Mouse (Mus musculus) brain, embryonic 14.5 days (tissue): ENCODE measurements around the gene Nr6a1. TPM values are rescaled to one million over a fixed set of nuclear protein-coding genes. Genes with fewer than 3 reads are reported as not detected.

Source experiments
- DNase-seq: peaks from one replicate; pipeline ENCODE4 v3.0.0-alpha.2; 2011; ENCODE audit warnings: low read depth
- CTCF ChIP-seq: fragments of 200-500 bp; IDR thresholded peaks from 2 replicates; pipeline ENCODE4 v1.5.1; 2012; ENCODE audit warnings: inconsistent platforms, mild to moderate bottlenecking, moderate library complexity, borderline replicate concordance; ENCODE audit not compliant: insufficient read depth, insufficient read length; ENCODE audit errors: extremely low read depth
- POLR2A ChIP-seq: fragments of 200-500 bp; IDR thresholded peaks from 2 replicates; pipeline ENCODE4 v1.6.1; 2012; ENCODE audit warnings: mild to moderate bottlenecking, inconsistent platforms, borderline replicate concordance; ENCODE audit not compliant: poor library complexity, insufficient read depth, insufficient read length, severe bottlenecking; ENCODE audit errors: extremely low read depth
- polyA plus RNA-seq: library from polyadenylated mRNA; depleted of rRNA; stranded (reverse); fragments of >200 nt; gene quantifications from 2 replicates; pipeline ENCODE4 v1.2.3, GENCODE M21; 2012

Gene Nr6a1
- polyA plus RNA-seq, 1 experiment, result 5.6 TPM

DNA sequence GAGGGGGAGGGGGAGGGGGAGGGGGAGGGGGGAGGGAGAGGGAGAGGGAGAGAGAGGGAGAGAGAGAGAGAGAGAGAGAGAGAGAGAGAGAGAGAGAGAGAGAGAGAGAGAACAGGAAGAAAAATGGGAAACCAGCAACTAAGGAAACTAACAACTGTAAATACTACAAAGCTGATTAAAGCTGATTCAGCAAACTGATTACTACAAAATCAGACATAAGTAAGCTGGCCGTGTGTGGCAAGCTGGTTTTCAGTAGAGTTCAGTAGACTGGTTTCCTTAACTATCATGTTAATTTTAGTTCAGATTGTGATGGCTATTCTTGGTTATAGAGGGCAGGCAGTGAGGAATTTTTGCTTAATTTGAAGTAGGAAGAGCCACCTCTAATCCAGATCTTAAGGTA is 18.9 kb downstream of the Nr6a1 start:
- no peak for TF ChIP-seq POLR2A
- no peak for TF ChIP-seq CTCF
- no peak for DNase-seq

DNA sequence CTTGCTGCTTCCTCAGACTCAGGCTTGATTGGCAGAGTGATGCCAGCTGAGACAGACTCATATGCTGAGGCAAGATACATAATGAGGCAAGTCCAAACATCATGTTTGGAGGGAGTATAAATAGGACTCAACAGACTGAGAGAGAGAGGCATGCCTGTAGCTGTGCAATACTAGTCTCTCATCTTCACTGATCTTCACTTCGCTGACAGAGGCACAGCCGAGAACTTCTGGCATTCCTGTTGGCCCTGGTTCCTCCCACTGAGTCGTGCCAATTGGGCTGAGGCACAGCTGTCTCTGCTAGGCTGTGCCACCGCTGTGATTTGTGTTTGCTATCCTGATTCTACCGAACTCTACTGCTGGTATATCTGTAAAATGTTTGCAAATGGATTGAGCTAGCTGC is 21.4 kb downstream of the Nr6a1 start:
- TF ChIP-seq POLR2A (no peak), CTCF (no peak)
- no peak for DNase-seq

DNA sequence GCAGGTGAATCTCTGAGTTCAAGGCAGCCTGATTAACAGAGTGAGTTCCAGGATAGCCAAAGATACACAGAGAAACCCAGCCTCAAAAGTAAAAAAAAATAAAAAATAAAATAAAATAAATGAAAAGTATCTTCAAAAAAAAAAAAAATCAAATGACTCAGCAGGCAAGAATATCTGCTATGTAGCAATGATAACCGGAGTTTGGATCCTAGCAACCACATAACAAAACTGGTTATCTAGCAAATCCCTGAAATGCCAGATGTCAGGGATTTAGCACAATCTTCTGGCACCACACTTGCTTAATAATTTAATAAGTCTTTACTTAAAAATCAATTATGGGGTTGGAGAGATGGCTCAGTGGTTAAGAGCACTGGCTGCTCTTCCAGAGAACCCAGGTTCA is 23.2 kb downstream of the Nr6a1 start:
- no peak for DNase-seq

DNA sequence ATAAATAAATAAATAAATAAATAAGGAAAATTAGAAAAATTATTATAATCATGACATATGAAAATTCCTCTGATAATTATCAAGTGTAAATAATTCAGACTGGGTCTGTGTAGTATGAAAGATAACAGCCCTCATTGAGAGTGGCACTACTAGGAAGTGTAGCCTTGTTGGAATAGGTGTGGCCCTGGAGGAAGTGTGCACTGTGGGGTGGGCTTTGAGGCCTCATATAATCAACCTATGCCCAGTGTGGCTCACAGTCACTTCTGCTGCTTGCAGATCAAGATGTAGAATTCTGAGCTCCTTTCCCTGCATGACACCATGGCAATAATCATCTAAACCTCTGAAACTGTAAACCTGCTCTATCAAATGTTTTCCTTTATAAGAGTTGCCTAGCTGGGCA is 24.6 kb downstream of the Nr6a1 start:
- no peak for DNase-seq
- TF ChIP-seq CTCF, result no peak
- no peak for TF ChIP-seq POLR2A

More for the DNA sequence above, 23.2 kb downstream of the Nr6a1 start:
- TF ChIP-seq POLR2A (no peak), CTCF (no peak)

DNA sequence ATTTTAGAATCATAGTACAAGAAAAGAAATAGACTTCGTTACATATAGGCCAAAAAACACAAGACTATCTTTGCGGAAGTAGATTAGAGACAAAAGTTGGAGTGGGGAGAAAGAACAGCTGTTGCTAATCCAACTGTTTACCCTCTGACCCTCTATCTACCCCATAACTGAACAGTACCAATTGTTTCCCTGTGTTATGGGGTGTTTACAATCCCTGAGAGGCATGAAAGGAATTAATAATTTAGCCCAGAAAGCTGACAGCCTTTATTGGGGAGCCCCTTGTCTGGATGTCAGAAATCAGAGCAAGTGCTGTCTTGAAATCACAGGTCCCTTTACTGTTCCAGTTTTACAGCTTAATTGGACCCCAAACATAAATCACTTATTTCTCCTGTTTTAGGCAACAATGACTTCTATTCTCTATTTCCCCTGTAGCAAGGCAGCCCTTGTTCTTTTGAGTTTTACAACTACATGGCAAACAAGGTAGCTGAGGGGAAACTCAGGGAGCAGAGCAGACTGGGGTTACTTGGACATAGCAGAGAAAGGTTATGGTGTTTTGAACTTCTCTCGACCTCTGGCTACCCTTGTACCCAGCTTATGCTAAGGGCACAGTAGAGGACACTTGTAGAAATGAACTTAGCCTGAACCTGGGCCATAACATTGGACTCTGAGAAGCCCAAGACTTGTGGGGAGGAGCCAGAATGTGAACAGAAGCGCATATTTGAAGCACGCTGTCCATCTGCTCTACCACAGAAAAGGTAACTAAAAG is 46.4 kb downstream of the Nr6a1 start:
- no peak for DNase-seq
- no peak for TF ChIP-seq POLR2A
- no peak for TF ChIP-seq CTCF

DNA sequence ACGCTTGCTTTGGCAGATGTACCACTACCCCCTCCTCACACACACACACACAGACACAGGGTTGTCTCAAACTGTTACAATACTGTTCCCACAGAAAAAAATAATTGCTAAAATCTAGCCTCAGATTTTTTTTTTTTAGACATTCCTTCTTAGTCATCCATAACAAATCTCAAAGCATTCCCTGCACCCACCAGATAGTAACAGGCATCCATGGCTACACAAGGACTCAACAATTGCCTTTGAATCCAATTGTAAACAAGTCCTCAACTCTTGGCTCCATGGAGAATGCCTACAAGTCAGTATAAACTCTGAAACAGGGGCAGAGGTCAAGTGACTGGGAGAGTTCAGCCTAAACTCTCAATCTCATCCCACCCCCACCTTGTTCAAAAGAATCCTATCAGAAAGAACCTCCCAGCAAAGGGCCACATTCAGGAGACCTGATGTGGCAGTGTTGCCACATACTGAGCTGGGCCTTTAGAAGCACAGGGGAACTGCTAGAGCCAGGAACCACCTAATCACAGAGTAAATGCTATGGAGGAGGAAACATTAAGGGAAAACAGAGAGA is 52.9 kb downstream of the Nr6a1 start:
- TF ChIP-seq POLR2A (no peak), CTCF (no peak)
- no peak for DNase-seq

DNA sequence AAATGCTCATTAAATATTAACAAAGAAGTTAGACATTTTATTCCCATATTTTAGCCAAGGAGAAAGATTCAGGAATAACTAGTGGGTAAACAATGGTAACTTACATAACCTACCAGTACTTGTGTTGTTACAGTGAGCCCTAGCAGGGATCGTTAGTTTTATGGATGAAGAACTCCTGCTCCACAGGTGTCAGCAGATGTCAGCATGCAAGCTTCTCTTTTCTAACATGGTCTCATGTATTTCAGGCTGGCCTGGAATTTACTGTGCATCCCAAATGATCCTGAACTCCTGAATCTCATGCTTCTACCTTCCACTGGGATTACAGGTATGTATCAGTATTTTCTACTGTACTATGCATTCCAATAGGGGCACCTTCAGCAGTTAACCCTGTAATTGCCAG is 54.8 kb downstream of the Nr6a1 start:
- no peak for TF ChIP-seq POLR2A
- no peak for TF ChIP-seq CTCF
- peak; percentile 42 for DNase-seq

DNA sequence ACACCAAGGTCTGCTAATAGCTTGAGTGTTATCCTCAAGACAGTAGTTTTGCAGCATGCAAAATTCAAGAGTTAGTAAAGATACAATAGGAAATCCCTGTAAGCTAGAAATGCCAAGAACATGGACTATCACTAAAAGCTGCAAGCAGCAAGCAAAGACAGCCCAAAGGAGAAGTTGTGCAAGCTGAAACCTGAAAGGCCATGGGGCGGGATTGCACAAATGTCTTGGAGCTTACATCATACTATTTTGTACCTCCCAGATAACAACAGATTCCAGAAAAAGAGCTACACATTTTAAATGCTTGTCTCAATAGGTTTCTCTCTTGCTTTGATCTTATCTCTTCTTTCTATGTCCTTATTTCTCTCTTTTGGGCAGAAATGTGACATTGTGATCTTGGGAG is 60.8 kb downstream of the Nr6a1 start:
- no peak for DNase-seq
- no peak for TF ChIP-seq CTCF
- no peak for TF ChIP-seq POLR2A

DNA sequence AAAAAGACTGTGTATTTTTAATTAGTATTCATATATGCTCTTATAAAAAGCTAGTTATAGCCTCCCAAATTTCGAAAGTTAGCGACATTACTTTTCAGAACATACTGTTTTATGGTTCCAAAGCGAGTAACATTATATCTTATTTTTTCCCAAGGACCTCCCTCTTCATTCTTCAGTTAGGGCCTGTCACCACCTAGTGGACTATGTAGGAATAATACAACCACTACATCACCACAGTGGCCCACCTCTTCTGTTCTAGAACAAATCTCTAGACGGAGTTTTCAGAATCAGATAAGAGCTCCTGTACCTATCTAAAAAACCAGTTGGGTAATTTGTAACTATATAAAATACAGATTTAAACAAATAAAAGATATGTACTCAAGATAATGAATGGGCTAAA is 63.5 kb downstream of the Nr6a1 start:
- DNase-seq, result peak; percentile 69
- TF ChIP-seq CTCF (peak; percentile 58; the same call in 1 of the 2 replicates), POLR2A (no peak)

DNA sequence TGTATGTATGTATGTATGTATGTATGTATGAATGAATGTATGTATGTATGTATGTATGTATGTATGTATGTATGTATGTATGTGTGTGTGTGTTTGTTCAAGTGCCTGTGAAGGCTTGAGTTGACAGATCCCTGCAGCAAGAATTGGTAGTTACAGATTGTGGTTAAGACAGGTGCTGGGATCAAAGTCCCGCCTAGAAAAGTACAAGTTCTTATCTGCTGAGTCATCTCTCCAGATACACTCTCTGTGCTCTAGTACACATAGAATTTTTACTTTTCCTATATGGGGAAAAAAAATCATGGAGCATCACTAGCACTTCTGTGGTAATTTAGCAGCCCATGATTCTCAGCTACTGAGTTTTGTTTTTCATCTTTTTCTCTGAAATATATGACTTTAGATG is 75.7 kb downstream of the Nr6a1 start:
- TF ChIP-seq CTCF, result no peak
- no peak for TF ChIP-seq POLR2A
- no peak for DNase-seq

DNA sequence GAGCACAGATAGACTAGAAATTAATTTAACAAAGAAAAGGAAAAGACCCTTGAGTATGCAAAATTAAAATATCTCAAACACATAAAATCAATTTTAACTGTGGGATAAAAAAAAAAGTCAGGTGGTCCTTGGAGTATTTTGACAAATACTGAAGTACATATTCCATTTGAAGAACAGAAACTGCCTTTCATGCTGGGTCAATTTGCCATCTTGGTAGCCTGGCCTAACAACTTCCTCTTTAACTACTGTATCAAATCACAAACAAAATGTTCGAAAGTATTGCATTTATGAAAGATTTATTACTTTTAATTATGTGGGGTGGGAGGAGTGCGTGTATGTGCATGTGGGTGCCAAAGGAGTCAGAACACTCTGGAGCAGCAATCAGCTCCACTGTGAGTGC is 81.2 kb downstream of the Nr6a1 start:
- no peak for DNase-seq
- TF ChIP-seq CTCF (no peak), POLR2A (no peak)

DNA sequence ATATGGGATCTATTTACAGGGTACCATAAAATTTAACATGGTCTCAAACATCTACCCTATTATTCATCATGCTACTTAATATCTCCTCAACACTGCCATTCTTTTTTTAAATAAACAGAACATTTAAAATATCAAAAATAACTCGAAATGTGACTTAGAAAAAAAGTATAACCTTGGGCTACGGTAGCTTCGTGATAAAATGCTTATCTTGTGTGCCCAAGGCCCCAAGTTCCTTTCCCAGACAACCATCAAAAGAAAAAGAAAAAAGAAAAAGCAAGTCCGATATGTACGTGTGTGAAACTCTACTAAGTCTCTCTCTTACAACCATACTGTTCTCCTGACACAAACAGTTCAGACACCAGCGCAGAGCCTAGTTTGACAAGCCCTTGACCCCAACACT is 92.0 kb downstream of the Nr6a1 start:
- no peak for DNase-seq
- no peak for TF ChIP-seq POLR2A
- TF ChIP-seq CTCF, result no peak
